Mouse (Mus musculus) spleen, adult 2 months (tissue): ENCODE measurements around the gene Ifi203.
"Not testable (repeated sequence)": the region's sequence is repeated elsewhere in the genome, so short reads cannot be mapped to it uniquely, and the experiment has no call there.

Source experiments
- CTCF ChIP-seq: fragments of 200-500 bp; IDR thresholded peaks from 2 replicates; pipeline ENCODE4 v1.5.1; 2011; ENCODE audit warnings: mild to moderate bottlenecking, inconsistent platforms; ENCODE audit not compliant: insufficient read depth, insufficient read length, insufficient replicate concordance; ENCODE audit errors: extremely low read depth
- POLR2A ChIP-seq: fragments of 200-500 bp; IDR thresholded peaks from 2 replicates; pipeline ENCODE4 v1.6.1; 2011; ENCODE audit warnings: low read depth, low read length, inconsistent platforms

GRCm38 (mm10) chr1:173982694-173983305 lies 40.3 kb upstream of the Ifi203 start, which contains the start of gene Ifi202b:
- TF ChIP-seq POLR2A, CTCF: not testable (repeated sequence)
